Mouse (Mus musculus) testis, adult 2 months (tissue): ENCODE measurements around the gene Gm21985. TPM values are rescaled to one million over a fixed set of nuclear protein-coding genes. Genes with fewer than 3 reads are reported as not detected.
A peak's percentile ranks its signal among the peaks of the same experiment; 100 is the strongest.
"Not testable (repeated sequence)": the region's sequence is repeated elsewhere in the genome, so short reads cannot be mapped to it uniquely, and the experiment has no call there.

ENCODE experiments used
- H3K27ac ChIP-seq: fragments of 200-500 bp; 2 replicates; pipeline ENCODE4 v1.5.1; 2012; ENCODE audit warnings: low read depth, low read length; ENCODE audit not compliant: control insufficient read depth, insufficient read depth
- H3K27me3 ChIP-seq: fragments of 200-500 bp; 2 replicates; pipeline ENCODE4 v1.6.1; 2012; ENCODE audit warnings: mild to moderate bottlenecking, low read length, moderate library complexity; ENCODE audit not compliant: control insufficient read depth, insufficient read depth
- H3K36me3 ChIP-seq: fragments of 200-500 bp; 2 replicates; pipeline ENCODE4 v1.6.1; 2012; ENCODE audit warnings: mild to moderate bottlenecking, low read length; ENCODE audit not compliant: control insufficient read depth, insufficient read depth
- H3K4me1 ChIP-seq: fragments of 200-500 bp; 2 replicates; pipeline ENCODE4 v1.6.1; 2012; ENCODE audit warnings: low read length; ENCODE audit not compliant: control insufficient read depth, insufficient read depth
- H3K4me3 ChIP-seq: fragments of 200-500 bp; 2 replicates; pipeline ENCODE4 v1.5.1; 2012; ENCODE audit warnings: low read depth, mild to moderate bottlenecking, low read length, moderate library complexity, mixed read lengths; ENCODE audit not compliant: control insufficient read depth
- CTCF ChIP-seq: fragments of 200-500 bp; IDR thresholded peaks from 2 replicates; pipeline ENCODE4 v1.5.1; 2012; ENCODE audit warnings: low read depth, mild to moderate bottlenecking, inconsistent platforms, low read length, moderate library complexity; ENCODE audit not compliant: control insufficient read depth, insufficient read depth, insufficient replicate concordance
- POLR2A ChIP-seq: fragments of 200-500 bp; IDR thresholded peaks from 2 replicates; pipeline ENCODE4 v1.6.1; 2012; ENCODE audit warnings: low read depth, mild to moderate bottlenecking, inconsistent platforms, low read length, moderate library complexity; ENCODE audit not compliant: control insufficient read depth
- polyA plus RNA-seq: library from polyadenylated mRNA; depleted of rRNA; stranded (reverse); fragments of >200 nt; gene quantifications from 2 replicates; pipeline ENCODE4 v1.2.3, GENCODE M21; 2012

Gene Gm21985
- polyA plus RNA-seq, 1 experiment, result not detected

GRCm38 (mm10) chr2:112284363-112285030 is 18.4 kb downstream of the Gm21985 start:
- peaks cover 2% of the 10 kb centered on the region; the same call in 1 of the 2 replicates for H3K4me1 ChIP-seq

GRCm38 (mm10) chr2:112285031-112285390 is 18.9 kb downstream of the Gm21985 start:
- H3K4me1 ChIP-seq, result peaks cover 2% of the 10 kb centered on the region; the same call in 1 of the 2 replicates
- TF ChIP-seq POLR2A (no peak), CTCF (no peak)
- no peak overlapping the region for H3K27ac ChIP-seq
- H3K4me3 ChIP-seq, result no peak overlapping the region
- no peaks in the 10 kb centered on the region for H3K36me3 ChIP-seq
- H3K27me3 ChIP-seq, result no peaks in the 10 kb centered on the region

More at GRCm38 (mm10) chr2:112284363-112285030, 18.4 kb downstream of the Gm21985 start:
- TF ChIP-seq CTCF (no peak), POLR2A (no peak; the same call in 1 of the 2 replicates)
- H3K27ac ChIP-seq, result no peak overlapping the region
- peak overlapping the region; percentile 25 for H3K4me3 ChIP-seq
- H3K36me3 ChIP-seq, result no peaks in the 10 kb centered on the region
- no peaks in the 10 kb centered on the region for H3K27me3 ChIP-seq

- not testable (repeated sequence) for H3K4me3 ChIP-seq, H3K4me1 ChIP-seq, H3K27ac ChIP-seq, H3K27me3 ChIP-seq, H3K36me3 ChIP-seq
Observed at GRCm38 (mm10) chr2:112286062-112286461, 19.9 kb downstream of the Gm21985 start.

- Histone ChIP-seq H3K4me1 (peaks cover 2% of the 10 kb centered on the region; the same call in 1 of the 2 replicates), H3K27me3 (no peaks in the 10 kb centered on the region), H3K4me3 (no peak overlapping the region), H3K27ac (no peak overlapping the region), H3K36me3 (no peaks in the 10 kb centered on the region)
- TF ChIP-seq CTCF (no peak), POLR2A (no peak)
Observed at GRCm38 (mm10) chr2:112287059-112287458, 20.9 kb downstream of the Gm21985 start.

- Histone ChIP-seq H3K36me3 (no peaks in the 10 kb centered on the region), H3K27ac (no peak overlapping the region), H3K27me3 (no peaks in the 10 kb centered on the region), H3K4me3 (no peak overlapping the region), H3K4me1 (peaks cover 2% of the 10 kb centered on the region; the same call in 1 of the 2 replicates)
- no peak for TF ChIP-seq CTCF
- no peak for TF ChIP-seq POLR2A
Observed at GRCm38 (mm10) chr2:112289507-112289906, 23.4 kb downstream of the Gm21985 start.

GRCm38 (mm10) chr2:112292823-112293222 is 26.7 kb downstream of the Gm21985 start:
- TF ChIP-seq CTCF (no peak), POLR2A (no peak)
- no peaks in the 10 kb centered on the region for H3K27me3 ChIP-seq
- H3K27ac ChIP-seq, result no peak overlapping the region
- H3K36me3 ChIP-seq, result no peaks in the 10 kb centered on the region
- H3K4me1 ChIP-seq, result no peaks in the 10 kb centered on the region
- no peak overlapping the region for H3K4me3 ChIP-seq

- Histone ChIP-seq H3K36me3 (no peaks in the 10 kb centered on the region), H3K4me3 (no peak overlapping the region), H3K27ac (no peak overlapping the region), H3K4me1 (no peaks in the 10 kb centered on the region), H3K27me3 (no peaks in the 10 kb centered on the region)
- TF ChIP-seq CTCF (no peak), POLR2A (no peak)
Observed at GRCm38 (mm10) chr2:112296211-112296610, 30.1 kb downstream of the Gm21985 start.
